Mouse (Mus musculus) forebrain, embryonic 14.5 days (tissue): ENCODE results near the gene Ap1s1. TPM values are rescaled to one million over a fixed set of nuclear protein-coding genes. Genes with fewer than 3 reads are reported as not detected.

ENCODE experiments used
- ATAC-seq: fragments of 200-750 bp; cut with Nextera tagmentation; 2 replicates; pipeline ENCODE4 v1.8.0; 2017; ENCODE audit warnings: mild to moderate bottlenecking, moderate library complexity
- DNase-seq: peaks from one replicate; pipeline ENCODE4 v3.0.0-alpha.2; 2015; ENCODE audit warnings: low spot score
- H3K27ac ChIP-seq: fragments of 300-500 bp; sonication (generic); 2 replicates; pipeline ENCODE4 v1.5.1; 2014; ENCODE audit warnings: low read depth, mild to moderate bottlenecking, control low read depth, low read length, moderate library complexity
- H3K27me3 ChIP-seq: fragments of 300-500 bp; sonication (generic); replicated peaks from 2 replicates; pipeline ENCODE4 v1.6.1; 2014; ENCODE audit warnings: low read length, control low read depth, mixed read lengths; ENCODE audit not compliant: control insufficient read depth, insufficient read depth
- H3K36me3 ChIP-seq: fragments of 300-500 bp; sonication (generic); 2 replicates; pipeline ENCODE4 v1.6.1; 2014; ENCODE audit warnings: low read length, control low read depth; ENCODE audit not compliant: control insufficient read depth, insufficient read depth
- H3K4me1 ChIP-seq: fragments of 300-500 bp; sonication (generic); 2 replicates; pipeline ENCODE4 v1.6.1; 2014; ENCODE audit warnings: antibody characterized with exemption, low read length, control low read depth; ENCODE audit not compliant: control insufficient read depth, insufficient read depth
- H3K4me2 ChIP-seq: fragments of 300-500 bp; sonication (generic); 2 replicates; pipeline ENCODE4 v1.6.1; 2014; ENCODE audit warnings: mild to moderate bottlenecking, control low read depth, low read length
- H3K4me3 ChIP-seq: fragments of 300-500 bp; sonication (generic); 2 replicates; pipeline ENCODE4 v1.5.1; 2014; ENCODE audit warnings: low read depth, low read length, control low read depth
- H3K9ac ChIP-seq: fragments of 300-500 bp; sonication (generic); 2 replicates; pipeline ENCODE4 v1.6.1; 2014; ENCODE audit warnings: mild to moderate bottlenecking, low read length, control low read depth, moderate library complexity
- H3K9me3 ChIP-seq: fragments of 300-500 bp; sonication (generic); replicated peaks from 2 replicates; pipeline ENCODE4 v1.6.1; 2016; ENCODE audit warnings: low read length, control low read depth, mixed read lengths; ENCODE audit not compliant: control insufficient read depth
- WGBS: fragments of 180-500 bp; shearing (Covaris S2); extraction: QIAGEN DNeasy Blood & Tissue Kit; methylation state at CpG from one replicate; pipeline ENCODE4 v1.1.7; 2014; 5-methylcytosine and 5-hydroxymethylcytosine counted together
- polyA plus RNA-seq: library from polyadenylated mRNA; unstranded; fragments of >200 nt; fragmentation: Nextera tagmentation; extraction: Ambion mirVana; gene quantifications from 2 replicates; pipeline ENCODE4 v1.2.1, GENCODE M21; 2014

Gene Ap1s1
- polyA plus RNA-seq, 1 experiment from 2014 or later: 250 TPM

DNA sequence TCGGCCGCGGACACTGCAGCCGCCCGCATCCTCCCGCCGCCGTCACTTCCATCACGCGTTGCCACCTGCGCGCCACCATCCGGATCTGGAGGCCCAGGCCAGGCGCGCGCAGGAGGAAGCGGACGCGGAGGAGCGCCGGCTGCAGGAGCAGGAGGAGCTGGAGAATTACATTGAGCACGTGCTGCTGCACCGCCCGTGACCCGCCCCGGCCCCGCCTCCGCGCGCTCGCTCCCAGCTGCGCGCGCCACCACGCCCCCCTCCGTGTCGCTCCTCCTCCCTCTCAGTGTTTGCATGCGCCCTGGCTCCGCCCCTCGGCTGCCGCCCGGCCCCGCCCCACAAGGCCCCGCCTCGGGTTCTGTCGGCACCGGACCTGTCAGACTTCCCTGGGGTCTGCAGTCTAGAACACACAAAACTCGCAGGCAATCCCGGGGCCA is 13.3 kb downstream of the Ap1s1 start:
- Histone ChIP-seq H3K27ac (no peak overlapping the region), H3K4me2 (peak overlapping the region; percentile 97), H3K27me3 (peaks cover 30% of the 10 kb centered on the region), H3K4me1 (peaks cover 15% of the 10 kb centered on the region), H3K9ac (peak overlapping the region; percentile 57), H3K36me3 (peaks cover 30% of the 10 kb centered on the region), H3K9me3 (no peaks in the 10 kb centered on the region), H3K4me3 (peak overlapping the region; percentile 46)
- DNase-seq (peak; percentile 89), ATAC-seq (peak; percentile 79)
- WGBS: 1% methylated on average over 40 of the region's 49 CpGs

GRCm38 (mm10) chr5:137032033-137032421 is 13.9 kb downstream of the Ap1s1 start:
- H3K36me3 ChIP-seq: peaks cover 23% of the 10 kb centered on the region
- peaks cover 32% of the 10 kb centered on the region for H3K27me3 ChIP-seq
- ATAC-seq: peak; percentile 0; the same call in 1 of the 2 replicates
- H3K9me3 ChIP-seq: no peaks in the 10 kb centered on the region
- H3K9ac ChIP-seq: peak overlapping the region; percentile 57
- peak; percentile 33 for DNase-seq
- peaks cover 15% of the 10 kb centered on the region for H3K4me1 ChIP-seq
- no peak overlapping the region for H3K27ac ChIP-seq
- peak overlapping the region; percentile 46 for H3K4me3 ChIP-seq
- H3K4me2 ChIP-seq: peak overlapping the region; percentile 97
- 1% methylated on average over 33 of the region's 33 CpGs for WGBS

DNA sequence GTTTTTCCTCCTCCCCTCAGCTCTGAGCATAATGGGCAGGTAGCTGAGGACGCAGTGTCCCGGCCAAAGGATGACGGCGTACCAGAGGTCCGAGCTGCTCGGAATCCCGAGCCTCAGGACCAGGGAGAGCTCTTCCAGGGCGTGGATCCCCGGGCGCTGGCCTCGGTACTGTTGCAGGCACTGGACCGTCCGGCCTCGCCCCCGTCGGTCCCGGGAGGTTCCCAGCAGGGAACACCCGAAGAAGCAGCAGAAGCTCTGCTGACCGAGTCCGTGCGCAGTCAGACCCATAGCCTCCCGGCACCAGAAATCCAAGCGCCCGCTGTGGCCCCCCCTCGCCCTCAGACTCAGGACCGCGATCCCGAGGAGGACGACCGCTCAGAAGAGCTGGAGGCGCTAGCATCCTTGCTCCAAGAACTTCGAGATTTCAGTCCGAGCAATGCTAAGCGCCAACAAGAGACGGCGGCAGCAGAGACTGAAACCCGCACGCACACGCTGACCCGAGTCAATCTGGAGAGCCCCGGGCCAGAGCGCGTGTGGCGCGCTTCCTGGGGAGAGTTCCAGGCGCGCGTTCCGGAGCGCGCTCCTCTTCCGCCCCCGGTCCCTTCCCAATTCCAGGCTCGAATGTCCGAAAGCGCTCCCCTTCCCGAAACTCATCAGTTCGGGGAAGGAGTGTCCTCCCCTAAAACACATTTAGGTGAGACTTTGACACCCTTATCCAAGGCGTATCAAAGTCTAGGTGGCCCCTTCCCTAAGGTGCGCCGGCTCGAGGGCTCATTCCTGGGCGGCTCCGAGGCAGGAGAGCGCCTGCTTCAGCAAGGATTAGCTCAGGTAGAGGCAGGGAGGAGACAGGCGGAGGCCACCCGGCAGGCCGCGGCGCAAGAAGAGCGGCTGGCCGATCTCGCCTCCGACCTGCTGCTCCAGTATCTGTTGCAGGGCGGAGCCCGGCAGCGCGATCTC is 14.6 kb downstream of the Ap1s1 start:
- under 1% methylated on average over 78 of the region's 78 CpGs for WGBS
- Histone ChIP-seq H3K9me3 (no peaks in the 10 kb centered on the region), H3K9ac (peak overlapping the region; percentile 57), H3K36me3 (peaks cover 17% of the 10 kb centered on the region), H3K4me2 (peak overlapping the region; percentile 97), H3K27ac (no peak overlapping the region), H3K27me3 (peaks cover 39% of the 10 kb centered on the region), H3K4me3 (peak overlapping the region; percentile 46), H3K4me1 (peaks cover 15% of the 10 kb centered on the region)
- no peak for ATAC-seq
- DNase-seq: no peak

DNA sequence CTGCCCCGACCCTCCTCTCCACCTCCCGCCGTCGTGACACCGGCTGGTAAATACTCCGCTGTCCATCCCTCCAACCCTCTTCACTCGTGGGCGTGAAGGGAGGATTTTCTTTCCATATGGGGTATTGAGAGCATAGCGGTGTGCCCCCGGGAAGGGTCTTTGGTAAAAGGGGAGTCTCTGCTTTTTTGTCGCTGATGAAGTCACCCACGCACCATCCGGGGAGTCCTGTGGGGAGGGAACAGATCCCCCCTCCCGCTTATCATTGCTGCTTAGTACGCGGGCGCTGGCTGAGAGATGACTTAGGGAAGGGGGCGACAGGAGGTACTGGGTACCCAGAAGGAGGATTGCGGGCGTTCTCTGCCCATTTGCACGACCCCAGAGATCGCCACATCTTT is 15.5 kb downstream of the Ap1s1 start:
- Histone ChIP-seq H3K4me2 (peak overlapping the region; percentile 97), H3K27ac (no peak overlapping the region), H3K27me3 (peaks cover 49% of the 10 kb centered on the region), H3K9ac (peak overlapping the region; percentile 57), H3K36me3 (peaks cover 10% of the 10 kb centered on the region; the same call in 1 of the 2 replicates), H3K4me1 (peaks cover 15% of the 10 kb centered on the region), H3K4me3 (peak overlapping the region; percentile 46), H3K9me3 (no peaks in the 10 kb centered on the region)
- DNase-seq (no peak), ATAC-seq (no peak)
- 8% methylated on average over 22 of the region's 22 CpGs for WGBS

GRCm38 (mm10) chr5:137029643-137030415 is 16.1 kb downstream of the Ap1s1 start:
- Histone ChIP-seq H3K27me3 (peaks cover 50% of the 10 kb centered on the region), H3K4me2 (peak overlapping the region; percentile 97), H3K27ac (no peak overlapping the region), H3K9me3 (no peaks in the 10 kb centered on the region), H3K36me3 (peaks cover 4% of the 10 kb centered on the region; the same call in 1 of the 2 replicates), H3K4me1 (peaks cover 15% of the 10 kb centered on the region), H3K4me3 (peak overlapping the region; percentile 46), H3K9ac (peak overlapping the region; percentile 52)
- ATAC-seq (peak; percentile 79), DNase-seq (peak; percentile 98)
- WGBS: under 1% methylated on average over 52 of the region's 52 CpGs

- peak overlapping the region; percentile 97 for H3K4me2 ChIP-seq
- peaks cover 15% of the 10 kb centered on the region for H3K4me1 ChIP-seq
- no peak overlapping the region for H3K27ac ChIP-seq
- H3K36me3 ChIP-seq: peaks cover under 1% of the 10 kb centered on the region; the same call in 1 of the 2 replicates
- H3K27me3 ChIP-seq: peaks cover 55% of the 10 kb centered on the region
- DNase-seq (no peak), ATAC-seq (no peak)
- no peaks in the 10 kb centered on the region for H3K9me3 ChIP-seq
- H3K4me3 ChIP-seq: peak overlapping the region; percentile 46
- WGBS: 1% methylated on average over 8 of the region's 8 CpGs
- H3K9ac ChIP-seq: peak overlapping the region; percentile 52; the same call in 1 of the 2 replicates
Measured at GRCm38 (mm10) chr5:137029273-137029585, 16.7 kb downstream of the Ap1s1 start.

DNA sequence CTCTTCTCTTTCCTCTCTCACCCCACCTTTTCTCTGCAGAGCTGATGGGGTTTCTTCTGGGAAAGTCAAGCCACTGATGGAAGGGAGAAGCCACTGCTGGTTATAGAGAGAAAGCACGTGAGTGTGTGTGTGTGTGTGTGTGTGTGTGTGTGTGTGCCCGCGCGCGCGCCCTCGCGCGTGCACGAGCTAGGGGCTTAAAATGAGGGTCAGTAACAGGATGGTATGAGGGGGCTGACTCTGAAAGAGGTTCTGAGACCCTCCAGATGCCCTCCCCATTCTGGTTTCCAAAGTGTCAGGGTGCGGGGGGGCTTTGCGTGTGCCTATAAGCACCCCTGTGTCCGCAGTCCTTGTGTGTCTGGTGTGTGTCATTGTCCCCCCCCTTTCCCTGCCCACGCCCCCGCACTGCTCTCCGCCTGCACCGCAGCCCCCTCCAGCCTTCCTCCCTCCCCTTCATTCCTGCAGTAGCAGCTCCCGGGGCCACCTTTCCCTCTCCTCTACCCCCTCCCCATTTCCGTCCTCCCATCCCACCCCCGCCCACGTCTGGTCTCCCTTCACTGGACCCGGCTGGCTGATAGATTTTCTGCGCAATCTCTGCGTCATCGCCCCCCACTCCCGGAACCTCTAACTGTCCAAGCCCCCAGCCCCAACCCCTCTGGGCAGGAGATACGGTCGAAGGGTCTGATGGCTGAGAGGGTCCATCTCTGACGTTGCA is 17.2 kb downstream of the Ap1s1 start:
- WGBS: 2% methylated on average over 25 of the region's 29 CpGs
- H3K4me3 ChIP-seq: peak overlapping the region; percentile 46
- ATAC-seq: no peak
- peaks cover 15% of the 10 kb centered on the region for H3K4me1 ChIP-seq
- no peak overlapping the region for H3K9ac ChIP-seq
- DNase-seq: no peak
- no peaks in the 10 kb centered on the region for H3K9me3 ChIP-seq
- H3K27me3 ChIP-seq: peaks cover 55% of the 10 kb centered on the region
- H3K27ac ChIP-seq: no peak overlapping the region
- H3K36me3 ChIP-seq: no peaks in the 10 kb centered on the region
- peak overlapping the region; percentile 97 for H3K4me2 ChIP-seq

DNA sequence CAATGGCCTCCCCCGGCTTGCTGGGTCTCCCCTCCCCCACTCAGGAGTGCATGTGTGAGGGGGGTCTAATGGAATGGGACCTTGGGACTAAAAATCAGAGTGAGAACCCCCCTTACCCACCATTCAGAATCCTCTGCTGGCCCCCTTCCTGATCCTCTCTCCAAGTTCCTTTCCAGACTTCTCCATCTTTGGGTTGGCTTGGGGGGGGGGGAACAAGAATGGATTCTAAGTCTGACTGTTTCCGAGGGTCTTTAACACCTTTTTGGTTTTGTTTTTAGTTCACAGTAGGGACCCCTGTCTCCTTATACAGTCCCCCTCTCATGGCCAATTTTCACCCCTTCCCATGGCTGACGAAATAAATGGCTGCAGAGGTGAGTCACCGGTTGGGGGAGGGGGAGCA is 19.8 kb downstream of the Ap1s1 start, which contains the start of gene Vgf:
Vgf (plus strand) TSS at position 301 of the 400 bp plus-strand sequence.
- H3K4me3 ChIP-seq: 0 out of 2 replicates have a peak within 1 kb of the TSS, but pooled peaks have one; percentile 13
- peak within 1 kb of the TSS; percentile 42 for H3K4me2 ChIP-seq
- DNase-seq (no peak), ATAC-seq (no peak)
- no peak within 1 kb of the TSS for H3K27ac ChIP-seq
- H3K27me3 ChIP-seq: peaks cover 49% of the 10 kb centered on the region
- no peaks in the 10 kb centered on the region for H3K36me3 ChIP-seq
- H3K9ac ChIP-seq: no peak within 1 kb of the TSS; the same call in 1 of the 2 replicates
- WGBS: 33% methylated on average over 4 of the region's 4 CpGs
- no peaks in the 10 kb centered on the region for H3K9me3 ChIP-seq
- H3K4me1 ChIP-seq: peaks cover 7% of the 10 kb centered on the region
